Comparison of ENCODE assay signal across 9 mouse cellular contexts in genomic region chr15:83348747-83349146, GRCm38 (mm10). TPM values are rescaled to one million over a fixed set of nuclear protein-coding genes. Genes with fewer than 3 reads are reported as not detected.
A peak's percentile ranks its signal among the peaks of the same experiment; 100 is the strongest.
DNase-seq lines count a peak whose midpoint lies in the region; ATAC-seq and TF ChIP-seq lines count a peak whose summit lies in the region.
"Had no signal": no experiment of that assay in that cellular context is flagged by ENCODE, and none has a peak within 500 bp of the region (broad histone marks: within the 10 kb centered on the region; RNA-seq: fewer than 3 reads in every experiment).

No protein-coding gene starts in this region.

- H3K9me3 ChIP-seq in hindbrain, embryonic 12.5 days (replicated peaks), result no peaks in the 10 kb centered on the region
- no peaks in the 10 kb centered on the region for H3K9me3 ChIP-seq in midbrain, embryonic 10.5 days (replicated peaks)

- intact Hi-C loops in gastrocnemius, adult 2 months (cut with DNase I), result no loop called here
- intact Hi-C loops in gastrocnemius, postnatal 14 days (cut with DNase I; ENCODE audit: low total_unique reads), result no loop called here
- intact Hi-C loops in left cerebral cortex, postnatal 14 days (cut with DNase I), result no loop called here

- TF ChIP-seq CTCF in gastrocnemius, adult 2 months (IDR thresholded peaks at IDR 0.05), result no peak

- WGBS in hindbrain, embryonic 12.5 days, result 85% methylated on average over 4 of the region's 4 CpGs
- 86% methylated on average over 4 of the region's 4 CpGs for WGBS in midbrain, embryonic 10.5 days

- DNase-seq in gastrocnemius, adult 2 months, result no peak
- no peak for DNase-seq in gastrocnemius, postnatal 14 days
- DNase-seq in adipocyte (ENCODE audit: low spot score), result peak; percentile 12
- no peak for DNase-seq in midbrain, embryonic 10.5 days (ENCODE audit: low spot score)
- DNase-seq in left cerebral cortex, postnatal 14 days (ENCODE audit: low spot score in 2 of 2), result no peak
- DNase-seq in embryo, embryonic 10 days (ENCODE audit: low spot score), result no peak
- no peak for DNase-seq in adrenal gland, postnatal 25 days
- DNase-seq: B cell, adult 2 months had no signal

- peak overlapping the region; percentile 69 for H3K4me2 ChIP-seq in hindbrain, embryonic 12.5 days (replicated peaks)

- H3K27me3 ChIP-seq in hindbrain, embryonic 12.5 days, result no peaks in the 10 kb centered on the region
- H3K27me3 ChIP-seq in midbrain, embryonic 10.5 days (ENCODE audit: low read depth, poor library complexity, severe bottlenecking), result 0 out of 2 replicates have a peak, but pooled peaks cover 10% of the 10 kb centered on the region

- no peak for ATAC-seq in hindbrain, embryonic 12.5 days (ENCODE audit: low FRiP score)

- peak overlapping the region; percentile 98 for H3K4me3 ChIP-seq in gastrocnemius, adult 2 months
- peak overlapping the region; percentile 73; the same call in 1 of the 2 replicates for H3K4me3 ChIP-seq in hindbrain, embryonic 12.5 days
- peak overlapping the region; percentile 72; the same call in 1 of the 2 replicates for H3K4me3 ChIP-seq in midbrain, embryonic 10.5 days

- H3K9ac ChIP-seq in hindbrain, embryonic 12.5 days, result peak overlapping the region; percentile 77; the same call in 1 of the 2 replicates

- H3K27ac ChIP-seq in gastrocnemius, adult 2 months, result peak overlapping the region; percentile 90; the same call in 1 of the 2 replicates
- H3K27ac ChIP-seq in hindbrain, embryonic 12.5 days, result no peak overlapping the region
- H3K27ac ChIP-seq in midbrain, embryonic 10.5 days (replicated peaks), result no peak overlapping the region

- peaks cover 17% of the 10 kb centered on the region for H3K4me1 ChIP-seq in hindbrain, embryonic 12.5 days
- H3K4me1 ChIP-seq in midbrain, embryonic 10.5 days, result peaks cover 30% of the 10 kb centered on the region

- H3K36me3 ChIP-seq in hindbrain, embryonic 12.5 days, result no peaks in the 10 kb centered on the region
- H3K36me3 ChIP-seq in midbrain, embryonic 10.5 days, result no peaks in the 10 kb centered on the region; the same call in 1 of the 2 replicates

RNA-seq across cellular contexts. Expression of gene Arfgap3, which starts 1.3 kb away (rescaled TPM):
- 1 to 10 TPM; 6.0 to 6.7 TPM for total RNA-seq in gastrocnemius, adult 2 months (2021)
- 10 to 100 TPM in 1 of 2 experiments, 1 to 10 TPM in 1; 9.7 to 10.0 TPM for total RNA-seq in gastrocnemius, postnatal 14 days (2021)
- polyA plus RNA-seq in hindbrain, embryonic 12.5 days (2016; fragmentation: Nextera tagmentation; extraction: Ambion mirVana), result 44.2 and 51.1 TPM in 2 replicates
- polyA plus RNA-seq in midbrain, embryonic 10.5 days (2016; fragmentation: Nextera tagmentation; extraction: Ambion mirVana), result 29.2 and 32.8 TPM in 2 replicates
- 10 to 100 TPM; 19.9 to 21.3 TPM for total RNA-seq in left cerebral cortex, postnatal 14 days (2021)
- total RNA-seq in adrenal gland, postnatal 25 days (2021), result 25.0 and 29.6 TPM in 2 replicates
